Mouse (Mus musculus) myocyte (in vitro differentiated cells): ENCODE data around the gene Ankrd35.

ENCODE experiments used
- E2F4 ChIP-seq: IDR thresholded peaks from one replicate; pipeline ENCODE4 v1.6.1; 2011; ENCODE audit warnings: mild to moderate bottlenecking, control low read depth, moderate library complexity; ENCODE audit not compliant: insufficient read depth
- MAX ChIP-seq: IDR thresholded peaks from one replicate; pipeline ENCODE4 v1.6.1; 2011; ENCODE audit warnings: low read depth, mild to moderate bottlenecking, control low read depth
- MYOD1 ChIP-seq, 3 experiments: IDR thresholded peaks; one replicate each; pipeline ENCODE4 v1.6.1; 2011; ENCODE audit warnings: control low read depth in 2 of 3, low read depth in 2 of 3, mild to moderate bottlenecking in 2 of 3, moderate library complexity in 1 of 3; ENCODE audit not compliant: insufficient read length in 2 of 3, control insufficient read depth in 1 of 3
- MYOG ChIP-seq, 3 experiments: IDR thresholded peaks; one replicate each; pipeline ENCODE4 v1.6.1; 2011; ENCODE audit warnings: control low read depth in 2 of 3, low read depth in 2 of 3, mild to moderate bottlenecking in 2 of 3; ENCODE audit not compliant: insufficient read length in 2 of 3, control insufficient read depth in 1 of 3, insufficient read depth in 1 of 3
- POLR2A ChIP-seq: IDR thresholded peaks from one replicate; pipeline ENCODE4 v1.6.1; 2011; ENCODE audit warnings: low read depth, mild to moderate bottlenecking, control low read depth, moderate library complexity; ENCODE audit not compliant: insufficient read length
- POLR2AphosphoS2 ChIP-seq: IDR thresholded peaks from one replicate; pipeline ENCODE4 v1.6.1; 2011; ENCODE audit warnings: low read depth, control low read depth; ENCODE audit not compliant: insufficient read length
- REST ChIP-seq: IDR thresholded peaks from one replicate; pipeline ENCODE4 v1.6.1; 2011; ENCODE audit warnings: mild to moderate bottlenecking, control low read depth, moderate library complexity; ENCODE audit not compliant: insufficient read depth, insufficient read length
- SRF ChIP-seq: IDR thresholded peaks from one replicate; pipeline ENCODE4 v1.6.1; 2011; ENCODE audit warnings: low read depth; ENCODE audit not compliant: control insufficient read depth, insufficient read length
- TCF12 ChIP-seq: IDR thresholded peaks from one replicate; pipeline ENCODE4 v1.6.1; 2011; ENCODE audit warnings: mild to moderate bottlenecking, control low read depth; ENCODE audit not compliant: poor library complexity, insufficient read depth, severe bottlenecking
- TCF3 ChIP-seq: IDR thresholded peaks from one replicate; pipeline ENCODE4 v1.6.1; 2011; ENCODE audit warnings: low read depth, control low read depth; ENCODE audit not compliant: insufficient read length
- USF1 ChIP-seq: IDR thresholded peaks from one replicate; pipeline ENCODE4 v1.6.1; 2011; ENCODE audit warnings: low read depth, mild to moderate bottlenecking, control low read depth, moderate library complexity

GRCm38 (mm10) chr3:96728634-96729402, 58.9 kb downstream of the Ankrd35 start:
- no peak for TF ChIP-seq POLR2A
- TF ChIP-seq MAX = no peak
- TF ChIP-seq USF1 = no peak
- no peak for TF ChIP-seq E2F4
- TF ChIP-seq MYOD1 (IDR thresholded peaks at IDR 0.05; ENCODE audit: control insufficient read depth in 1 of 3, insufficient read length in 2 of 3, low read depth in 2 of 3) = no peak
- TF ChIP-seq TCF3 = no peak
- TF ChIP-seq POLR2AphosphoS2 = no peak
- TF ChIP-seq TCF12 = no peak
- no peak for TF ChIP-seq MYOG (IDR thresholded peaks at IDR 0.05; ENCODE audit: control insufficient read depth in 1 of 3, insufficient read depth in 1 of 3, insufficient read length in 2 of 3, low read depth in 2 of 3)
- TF ChIP-seq REST = no peak
- TF ChIP-seq SRF = no peak
